Mouse (Mus musculus) C2C12 (cell line): ENCODE data around the gene Psmb1. TPM values are rescaled to one million over a fixed set of nuclear protein-coding genes. Genes with fewer than 3 reads are reported as not detected.

ENCODE experiments used
- H3K27me3 ChIP-seq: one replicate; pipeline ENCODE4 v1.6.1; 2011; ENCODE audit not compliant: control insufficient read depth, insufficient read depth, insufficient read length
- H3K36me3 ChIP-seq: one replicate; pipeline ENCODE4 v1.6.1; 2011; ENCODE audit not compliant: control insufficient read depth, insufficient read depth
- H3K4me3 ChIP-seq: one replicate; pipeline ENCODE4 v1.5.1; 2011; ENCODE audit warnings: mild to moderate bottlenecking, control low read depth; ENCODE audit not compliant: poor library complexity, insufficient read depth, severe bottlenecking
- H3K79me2 ChIP-seq: one replicate; pipeline ENCODE4 v1.6.1; 2011; ENCODE audit not compliant: control insufficient read depth, insufficient read depth
- H3K79me3 ChIP-seq: one replicate; pipeline ENCODE4 v1.6.1; 2011; ENCODE audit warnings: low read depth, control low read depth
- H3ac ChIP-seq: one replicate; pipeline ENCODE3; 2011; ENCODE audit warnings: low read depth; ENCODE audit not compliant: control insufficient read depth, insufficient read length
- CEBPB ChIP-seq: IDR thresholded peaks from one replicate; pipeline ENCODE4 v1.6.1; 2011; ENCODE audit warnings: low read depth, mild to moderate bottlenecking, control low read depth, moderate library complexity
- CTCF ChIP-seq: IDR thresholded peaks from one replicate; pipeline ENCODE4 v1.5.1; 2011; ENCODE audit not compliant: control insufficient read depth, insufficient read depth, insufficient read length
- FOSL1 ChIP-seq: IDR thresholded peaks from one replicate; pipeline ENCODE4 v1.8.0; 2011; ENCODE audit warnings: mild to moderate bottlenecking, low read length; ENCODE audit not compliant: poor library complexity, insufficient read depth, severe bottlenecking
- MAX ChIP-seq: IDR thresholded peaks from one replicate; pipeline ENCODE4 v1.6.1; 2011; ENCODE audit warnings: mild to moderate bottlenecking, control low read depth
- MYOD1 ChIP-seq: IDR thresholded peaks from one replicate; pipeline ENCODE4 v1.6.1; 2011; ENCODE audit warnings: low read depth; ENCODE audit not compliant: control insufficient read depth, insufficient read length
- MYOG ChIP-seq: IDR thresholded peaks from one replicate; pipeline ENCODE4 v1.6.1; 2011; ENCODE audit not compliant: control insufficient read depth, insufficient read length; ENCODE audit errors: extremely low read depth
- USF1 ChIP-seq: IDR thresholded peaks from one replicate; pipeline ENCODE4 v1.6.1; 2011; ENCODE audit warnings: low read depth, mild to moderate bottlenecking, control low read depth, moderate library complexity
- polyA plus RNA-seq: library from polyadenylated mRNA; unstranded; fragments of >200 nt; fragmentation: generic; extraction: Trizol; gene quantifications from one replicate; pipeline ENCODE4 v1.2.1, GENCODE M21; 2012; ENCODE audit warnings: missing spikeins

The Psmb1 gene
- polyA plus RNA-seq, 1 experiment = 216 TPM

DNA sequence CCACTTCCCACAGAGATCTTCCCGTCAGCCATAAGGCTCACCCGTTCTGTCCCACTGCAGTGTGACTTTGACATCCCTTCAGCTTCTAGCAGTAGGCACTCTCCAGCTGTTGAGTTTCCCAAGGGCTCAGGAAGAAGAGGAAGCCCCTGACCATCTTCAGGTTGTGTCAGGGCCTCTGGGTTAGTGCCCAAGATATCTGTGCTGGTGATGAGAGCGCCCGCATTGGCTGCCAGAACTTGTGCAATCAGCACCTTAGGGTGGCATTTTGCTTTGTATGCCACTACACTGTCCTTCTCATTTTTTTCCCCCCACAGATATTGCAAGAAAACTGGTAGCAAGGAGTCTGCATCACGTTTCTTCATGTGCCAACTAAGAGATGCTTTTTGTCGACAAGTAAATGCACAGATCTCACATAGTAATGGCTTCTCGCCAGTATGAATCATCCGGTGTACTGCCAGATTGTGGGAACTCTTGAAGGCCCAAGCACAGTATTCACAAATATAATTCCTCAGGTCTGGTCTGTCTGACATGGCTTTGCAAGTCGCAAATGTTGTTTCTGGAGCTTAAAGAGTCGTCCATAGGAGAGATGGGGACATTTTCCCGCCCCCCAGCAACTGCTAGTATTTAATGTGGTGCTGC lies 35.7 kb upstream of the Psmb1 start:
- no peak overlapping the region for H3ac ChIP-seq
- TF ChIP-seq CTCF = no peak
- no peak for TF ChIP-seq CEBPB
- no peak for TF ChIP-seq MAX
- TF ChIP-seq USF1 = no peak
- TF ChIP-seq FOSL1 = no peak
- no peak for TF ChIP-seq MYOD1
- TF ChIP-seq MYOG = no peak

DNA sequence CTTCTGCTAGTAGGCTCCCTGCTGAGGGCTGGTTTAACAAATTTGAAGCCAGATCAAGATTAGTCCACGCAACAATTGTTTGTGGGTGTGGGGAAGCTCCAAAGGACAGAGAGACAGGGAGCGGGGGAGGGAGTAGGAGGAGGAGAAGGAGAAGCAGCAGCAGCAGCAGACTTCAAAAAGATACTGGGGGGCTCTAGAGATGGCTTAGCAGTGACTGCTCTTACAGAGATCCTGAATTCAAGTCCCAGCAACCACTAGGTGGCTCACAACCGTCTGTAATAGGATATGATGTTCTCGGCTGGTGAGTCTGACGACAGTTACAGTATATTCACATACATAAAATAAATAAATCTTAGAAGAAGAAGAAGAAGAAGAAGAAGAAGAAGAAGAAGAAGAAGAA lies 30.6 kb upstream of the Psmb1 start:
- H3K27me3 ChIP-seq = no peaks in the 10 kb centered on the region
- TF ChIP-seq CEBPB = no peak
- no peak for TF ChIP-seq MAX
- TF ChIP-seq MYOD1 = no peak
- TF ChIP-seq CTCF = no peak
- no peak for TF ChIP-seq MYOG
- no peak for TF ChIP-seq FOSL1
- TF ChIP-seq USF1 = no peak
- no peak overlapping the region for H3K4me3 ChIP-seq
- peaks cover 7% of the 10 kb centered on the region for H3K79me3 ChIP-seq
- no peak overlapping the region for H3ac ChIP-seq
- peaks cover 7% of the 10 kb centered on the region for H3K36me3 ChIP-seq
- H3K79me2 ChIP-seq = peaks cover 18% of the 10 kb centered on the region

More for the DNA sequence above, 35.7 kb upstream of the Psmb1 start:
- H3K79me2 ChIP-seq = no peaks in the 10 kb centered on the region
- H3K4me3 ChIP-seq = no peak overlapping the region
- H3K27me3 ChIP-seq = no peaks in the 10 kb centered on the region
- H3K79me3 ChIP-seq = no peaks in the 10 kb centered on the region
- H3K36me3 ChIP-seq = no peaks in the 10 kb centered on the region

DNA sequence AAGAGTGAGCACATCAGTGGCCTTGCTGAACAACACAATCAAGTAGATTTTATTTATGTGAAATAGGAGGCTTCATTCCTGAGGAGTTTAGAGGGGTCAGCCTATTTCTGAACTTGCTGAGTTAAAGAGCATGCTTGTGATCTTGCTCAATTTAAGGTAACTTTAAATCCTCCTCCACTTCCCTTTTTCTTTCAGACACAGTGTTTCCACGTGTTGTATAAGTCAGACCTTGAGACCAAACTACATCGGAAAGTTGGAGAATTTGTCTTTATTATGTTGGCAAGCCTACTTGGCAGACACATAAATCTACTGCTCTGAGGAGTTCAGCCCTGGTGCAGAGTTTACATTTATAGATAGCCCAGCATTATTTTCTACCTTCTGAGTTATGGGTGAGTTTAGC lies 29.3 kb upstream of the Psmb1 start:
- no peak for TF ChIP-seq CTCF
- no peak for TF ChIP-seq USF1
- Histone ChIP-seq H3K27me3 (no peaks in the 10 kb centered on the region), H3K79me2 (peaks cover 30% of the 10 kb centered on the region), H3ac (no peak overlapping the region), H3K79me3 (peaks cover 12% of the 10 kb centered on the region), H3K4me3 (no peak overlapping the region), H3K36me3 (peaks cover 19% of the 10 kb centered on the region)

DNA sequence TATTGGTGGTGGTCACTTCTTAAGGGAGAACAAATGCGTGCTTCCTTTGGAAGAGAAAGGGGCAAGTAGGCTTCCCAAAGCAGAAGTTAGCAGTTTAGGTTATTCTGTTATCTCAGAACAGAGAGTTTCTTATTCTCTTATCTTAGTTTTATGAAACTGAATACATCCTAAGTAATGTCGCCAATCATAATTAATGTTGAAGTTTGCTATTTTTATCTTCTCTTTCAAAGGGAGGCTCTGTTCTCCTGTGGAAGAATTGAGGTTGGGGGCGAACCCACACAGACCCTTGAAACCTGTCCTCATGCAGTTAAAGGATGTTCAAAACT lies 28.2 kb upstream of the Psmb1 start:
- Histone ChIP-seq H3K27me3 (no peaks in the 10 kb centered on the region), H3K79me3 (peaks cover 12% of the 10 kb centered on the region), H3K36me3 (peaks cover 30% of the 10 kb centered on the region), H3K4me3 (peak overlapping the region; percentile 63), H3K79me2 (peaks cover 32% of the 10 kb centered on the region), H3ac (no peak overlapping the region)
- TF ChIP-seq CEBPB (no peak), MAX (no peak), MYOG (no peak), CTCF (no peak), USF1 (no peak), FOSL1 (no peak), MYOD1 (no peak)

DNA sequence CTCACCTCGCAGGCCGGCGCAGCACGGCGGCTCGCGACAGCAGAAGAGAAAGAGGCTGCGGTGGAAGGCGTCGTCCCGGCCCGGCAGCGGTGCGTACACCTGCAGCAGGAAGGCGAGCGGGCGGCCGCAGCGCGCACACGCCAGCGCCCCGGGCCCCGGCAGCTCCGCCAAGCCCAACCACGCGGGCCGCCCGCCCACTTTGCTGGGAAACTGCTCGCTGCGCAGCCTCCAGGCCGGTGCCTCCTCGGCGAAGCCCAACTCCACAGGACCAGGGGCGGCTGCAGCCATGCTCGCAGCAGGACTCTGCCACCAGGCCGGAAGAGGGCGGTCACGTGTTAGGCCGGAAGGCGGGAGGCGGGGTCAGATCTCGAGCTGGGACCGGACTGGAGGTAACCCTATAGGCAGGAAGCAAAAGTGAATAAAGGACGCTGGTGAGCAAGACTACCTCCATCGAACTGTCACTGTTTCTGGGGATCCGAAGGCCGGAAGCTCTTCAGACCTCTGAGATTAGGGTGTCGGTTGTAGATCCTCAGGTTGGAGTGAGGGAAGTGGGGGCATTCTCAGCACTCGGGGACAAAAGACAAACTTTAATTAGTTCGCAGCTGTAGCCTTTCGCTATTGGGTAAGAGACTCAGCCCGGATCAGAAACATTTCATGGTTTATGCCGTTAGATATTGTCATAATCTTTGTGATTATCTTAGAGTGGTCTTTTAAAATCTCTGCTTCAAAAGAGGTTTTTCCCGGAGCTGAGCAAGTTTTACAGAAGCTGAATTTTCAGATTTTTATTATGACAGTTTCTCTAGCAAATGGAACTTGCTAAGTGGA lies 27.6 kb upstream of the Psmb1 start, which contains the start of gene Pdcd2:
TSS of gene Pdcd2 (minus strand) at position 316 of the 825 bp plus-strand sequence.
- TF ChIP-seq USF1 = peak; percentile 93
- peak; percentile 92 for TF ChIP-seq MAX
- TF ChIP-seq CTCF = no peak
- H3K79me2 ChIP-seq = peaks cover 32% of the 10 kb centered on the region
- H3K27me3 ChIP-seq = no peaks in the 10 kb centered on the region
- H3ac ChIP-seq = peak within 1 kb of the TSS; percentile 90
- H3K4me3 ChIP-seq = peak within 1 kb of the TSS; percentile 63
- H3K36me3 ChIP-seq = peaks cover 35% of the 10 kb centered on the region
- H3K79me3 ChIP-seq = peaks cover 12% of the 10 kb centered on the region
